Mouse (Mus musculus) liver, embryonic 11.5 days (tissue): ENCODE measurements around the gene Gm17416. TPM values are rescaled to one million over a fixed set of nuclear protein-coding genes. Genes with fewer than 3 reads are reported as not detected.

Experiments
- ATAC-seq: fragments of 200-750 bp; cut with Nextera tagmentation; replicated peaks from 2 replicates; pipeline ENCODE4 v1.8.0; 2017; ENCODE audit warnings: moderate number of reproducible peaks, mild to moderate bottlenecking, moderate TSS enrichment, moderate library complexity; ENCODE audit not compliant: low FRiP score
- DNase-seq: peaks from one replicate; pipeline ENCODE4 v3.0.0-alpha.2; 2017; ENCODE audit warnings: low spot score
- H3K27ac ChIP-seq: fragments of 300-500 bp; sonication (generic); 2 replicates; pipeline ENCODE4 v1.5.1; 2014; ENCODE audit warnings: mild to moderate bottlenecking, low read depth, low read length, control low read depth
- H3K27me3 ChIP-seq: fragments of 300-500 bp; sonication (generic); replicated peaks from 2 replicates; pipeline ENCODE4 v1.6.1; 2014; ENCODE audit warnings: low read length, mixed read lengths; ENCODE audit not compliant: control insufficient read depth, insufficient read depth
- H3K36me3 ChIP-seq: fragments of 300-500 bp; sonication (generic); 2 replicates; pipeline ENCODE4 v1.6.1; 2014; ENCODE audit warnings: mild to moderate bottlenecking, low read length, moderate library complexity, mixed read lengths; ENCODE audit not compliant: control insufficient read depth, insufficient read depth
- H3K4me1 ChIP-seq: fragments of 300-500 bp; sonication (generic); replicated peaks from 2 replicates; pipeline ENCODE4 v1.6.1; 2014; ENCODE audit warnings: low read length, mixed read lengths; ENCODE audit not compliant: control insufficient read depth, insufficient read depth
- H3K4me2 ChIP-seq: fragments of 300-500 bp; sonication (generic); 2 replicates; pipeline ENCODE4 v1.6.1; 2014; ENCODE audit warnings: mild to moderate bottlenecking, control low read depth, moderate library complexity
- H3K4me3 ChIP-seq: fragments of 300-500 bp; sonication (generic); 2 replicates; pipeline ENCODE4 v1.5.1; 2014; ENCODE audit warnings: low read depth, low read length, control low read depth
- H3K9ac ChIP-seq: fragments of 300-500 bp; sonication (generic); 2 replicates; pipeline ENCODE4 v1.6.1; 2014; ENCODE audit warnings: low read depth, low read length, control low read depth
- H3K9me3 ChIP-seq: fragments of 300-500 bp; sonication (generic); 2 replicates; pipeline ENCODE4 v1.6.1; 2016; ENCODE audit warnings: low read length, inconsistent platforms, mixed read lengths; ENCODE audit not compliant: control insufficient read depth
- WGBS: fragments of 180-500 bp; shearing (Covaris S2); extraction: QIAGEN DNeasy Blood & Tissue Kit; methylation state at CpG from one replicate; pipeline ENCODE4 v1.1.7; 2014; 5-methylcytosine and 5-hydroxymethylcytosine counted together
- polyA plus RNA-seq: library from polyadenylated mRNA; unstranded; fragments of >200 nt; fragmentation: Nextera tagmentation; extraction: Ambion mirVana; gene quantifications from 2 replicates; pipeline ENCODE4 v1.2.1, GENCODE M21; 2014

Gene Gm17416
- polyA plus RNA-seq, 1 experiment from 2014 or later, result not detected

DNA sequence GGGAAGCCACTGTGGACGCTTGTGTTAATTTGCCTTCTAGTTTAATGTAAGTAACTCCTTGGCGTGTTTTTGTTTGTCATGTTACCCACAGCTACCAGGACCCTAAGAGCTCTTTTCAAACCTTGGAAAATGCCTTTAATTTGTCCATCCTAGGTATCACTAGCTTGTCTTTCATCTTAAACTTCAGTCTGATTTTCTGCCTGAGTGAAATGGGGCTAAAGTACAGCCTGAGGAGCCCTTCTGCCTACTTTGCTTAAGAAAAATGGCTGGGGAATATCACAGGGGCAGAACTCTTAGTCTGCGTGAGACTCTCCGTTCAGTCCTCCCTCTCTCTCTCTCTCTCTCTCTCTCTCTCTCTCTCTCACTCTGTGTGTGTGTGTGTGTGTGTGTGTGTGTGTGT is 743 bp downstream of the Gm17416 start:
- ATAC-seq (no peak), DNase-seq (no peak)
- Histone ChIP-seq H3K4me1 (no peaks in the 10 kb centered on the region), H3K9me3 (no peaks in the 10 kb centered on the region), H3K4me2 (no peak overlapping the region), H3K4me3 (no peak overlapping the region), H3K9ac (no peak overlapping the region), H3K36me3 (no peaks in the 10 kb centered on the region), H3K27me3 (no peaks in the 10 kb centered on the region), H3K27ac (no peak overlapping the region)
- WGBS, result 77% methylated on average over 4 of the region's 4 CpGs

DNA sequence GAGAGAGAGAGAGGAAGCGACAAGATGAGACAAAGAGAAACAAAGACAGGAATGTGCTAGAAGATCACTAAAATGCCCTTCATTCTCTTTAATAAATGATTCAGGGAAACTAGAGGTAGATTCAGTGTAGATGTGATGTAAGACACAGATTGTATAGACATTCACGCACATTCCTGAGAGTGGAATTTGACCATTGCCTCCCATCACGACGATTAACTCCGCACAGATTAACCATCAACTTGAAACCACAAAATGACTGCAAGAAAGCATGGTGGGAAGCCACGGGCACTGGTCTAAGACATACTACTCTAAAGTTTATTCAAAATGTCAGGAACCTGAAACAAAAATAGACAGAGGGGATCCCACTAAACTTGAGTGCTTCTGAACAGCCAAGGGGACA is 1.2 kb downstream of the Gm17416 start:
- Histone ChIP-seq H3K4me2 (no peak overlapping the region), H3K27me3 (no peaks in the 10 kb centered on the region), H3K27ac (no peak overlapping the region), H3K4me1 (no peaks in the 10 kb centered on the region), H3K36me3 (no peaks in the 10 kb centered on the region), H3K4me3 (no peak overlapping the region), H3K9me3 (no peaks in the 10 kb centered on the region), H3K9ac (no peak overlapping the region)
- WGBS, result 68% methylated on average over 6 of the region's 6 CpGs
- no peak for DNase-seq
- ATAC-seq, result no peak

DNA sequence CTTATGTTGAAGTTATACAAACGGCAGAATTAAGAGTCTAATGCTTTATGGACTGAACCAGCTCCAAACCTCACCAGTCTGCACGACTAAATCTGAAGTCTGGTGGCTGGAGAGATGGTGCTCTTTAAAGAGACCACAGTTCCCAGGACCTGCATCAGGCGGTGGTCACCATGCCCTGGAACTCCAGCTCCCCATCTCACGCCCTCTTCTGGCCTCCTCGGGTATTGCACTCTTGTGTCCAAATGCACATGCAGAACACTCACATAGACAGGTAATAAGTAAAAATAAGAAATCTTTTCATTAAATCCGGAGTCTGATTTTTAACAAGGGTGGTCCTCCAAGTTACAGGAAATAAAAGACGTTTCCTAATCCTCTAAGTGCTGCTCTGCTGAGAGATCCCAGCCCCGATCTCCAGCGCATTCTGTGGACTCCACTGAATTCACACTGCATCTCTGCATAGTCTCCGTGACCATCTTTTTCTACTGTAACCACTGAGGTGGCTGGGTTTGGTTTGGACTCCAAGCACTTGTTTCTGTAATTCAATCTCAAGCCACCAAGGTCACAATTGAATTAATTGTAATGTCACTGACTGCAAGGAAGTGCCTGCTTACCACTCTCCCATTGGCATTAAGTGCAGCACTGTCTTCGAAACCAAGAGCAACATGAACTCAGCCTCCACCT is 3.1 kb downstream of the Gm17416 start, which contains the start of gene Defb21:
Defb21 (plus strand) TSS at position 631 of the 681 bp plus-strand sequence.
- Histone ChIP-seq H3K4me2 (no peak within 1 kb of the TSS), H3K36me3 (no peaks in the 10 kb centered on the region), H3K4me1 (no peaks in the 10 kb centered on the region), H3K27ac (no peak within 1 kb of the TSS), H3K4me3 (no peak within 1 kb of the TSS), H3K9ac (no peak within 1 kb of the TSS), H3K9me3 (no peaks in the 10 kb centered on the region), H3K27me3 (no peaks in the 10 kb centered on the region)
- DNase-seq (no peak), ATAC-seq (no peak)
- 57% methylated on average over 11 of the region's 11 CpGs for WGBS

DNA sequence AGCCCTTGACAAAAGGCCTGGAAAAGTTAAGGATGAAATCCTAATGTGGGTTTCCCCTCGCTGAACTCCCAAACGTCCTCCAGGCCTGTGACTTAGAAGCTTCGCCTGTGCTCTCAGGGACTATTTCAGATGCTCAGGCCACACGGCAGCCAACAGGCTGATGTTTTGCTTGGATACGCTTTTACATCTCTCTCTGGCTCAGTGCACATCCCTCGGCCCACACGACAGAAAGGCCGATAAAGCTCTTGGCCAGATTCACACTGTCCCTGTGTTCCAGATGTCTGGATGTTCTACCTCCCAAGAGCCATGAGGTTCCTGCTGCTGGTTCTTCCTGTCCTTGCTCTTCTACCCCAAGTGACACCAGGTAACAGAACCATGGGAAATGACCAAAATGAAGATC is 4.3 kb downstream of the Gm17416 start:
- ATAC-seq (no peak), DNase-seq (no peak)
- no peak overlapping the region for H3K27ac ChIP-seq
- H3K4me3 ChIP-seq, result no peak overlapping the region
- H3K27me3 ChIP-seq, result no peaks in the 10 kb centered on the region
- 84% methylated on average over 8 of the region's 8 CpGs for WGBS
- H3K9ac ChIP-seq, result no peak overlapping the region
- H3K36me3 ChIP-seq, result no peaks in the 10 kb centered on the region
- no peaks in the 10 kb centered on the region for H3K9me3 ChIP-seq
- H3K4me1 ChIP-seq, result no peaks in the 10 kb centered on the region
- no peak overlapping the region for H3K4me2 ChIP-seq

GRCm38 (mm10) chr2:152580107-152580506 is 11.0 kb downstream of the Gm17416 start, which contains the start of gene Defb19:
Gene Defb19 (minus strand): TSS chr2:152580312.
- no peak within 1 kb of the TSS for H3K4me2 ChIP-seq
- H3K4me1 ChIP-seq, result no peaks in the 10 kb centered on the region
- H3K27ac ChIP-seq, result no peak within 1 kb of the TSS
- 60% methylated on average over 7 of the region's 7 CpGs for WGBS
- H3K4me3 ChIP-seq, result no peak within 1 kb of the TSS
- no peak for DNase-seq
- H3K27me3 ChIP-seq, result no peaks in the 10 kb centered on the region
- no peaks in the 10 kb centered on the region for H3K36me3 ChIP-seq
- ATAC-seq, result no peak
- H3K9me3 ChIP-seq, result no peaks in the 10 kb centered on the region
- no peak within 1 kb of the TSS for H3K9ac ChIP-seq

GRCm38 (mm10) chr2:152580612-152581011 is 11.5 kb downstream of the Gm17416 start:
- Histone ChIP-seq H3K4me1 (no peaks in the 10 kb centered on the region), H3K4me2 (no peak overlapping the region), H3K36me3 (no peaks in the 10 kb centered on the region), H3K4me3 (no peak overlapping the region), H3K27me3 (no peaks in the 10 kb centered on the region), H3K9ac (no peak overlapping the region), H3K9me3 (no peaks in the 10 kb centered on the region), H3K27ac (no peak overlapping the region)
- DNase-seq, result no peak
- 73% methylated on average over 11 of the region's 11 CpGs for WGBS
- ATAC-seq, result no peak

- Histone ChIP-seq H3K27me3 (no peaks in the 10 kb centered on the region), H3K9ac (no peak overlapping the region), H3K9me3 (no peaks in the 10 kb centered on the region), H3K4me2 (no peak overlapping the region), H3K4me1 (0 out of 2 replicates have a peak, but pooled peaks cover 2% of the 10 kb centered on the region), H3K4me3 (no peak overlapping the region), H3K36me3 (no peaks in the 10 kb centered on the region), H3K27ac (no peak overlapping the region)
- no peak for ATAC-seq
- WGBS, result 78% methylated on average over 4 of the region's 4 CpGs
- no peak for DNase-seq
Observed at GRCm38 (mm10) chr2:152586926-152587560, 17.9 kb downstream of the Gm17416 start.

- 0 out of 2 replicates have a peak, but pooled peaks cover 2% of the 10 kb centered on the region for H3K4me1 ChIP-seq
- H3K4me2 ChIP-seq, result no peak overlapping the region
- WGBS, result 35% methylated on average over 2 of the region's 2 CpGs
- ATAC-seq (no peak), DNase-seq (no peak)
- H3K27me3 ChIP-seq, result no peaks in the 10 kb centered on the region
- no peak overlapping the region for H3K4me3 ChIP-seq
- H3K27ac ChIP-seq, result no peak overlapping the region
- H3K36me3 ChIP-seq, result no peaks in the 10 kb centered on the region
- no peaks in the 10 kb centered on the region for H3K9me3 ChIP-seq
- H3K9ac ChIP-seq, result no peak overlapping the region
Observed at GRCm38 (mm10) chr2:152588450-152588849, 19.3 kb downstream of the Gm17416 start.

DNA sequence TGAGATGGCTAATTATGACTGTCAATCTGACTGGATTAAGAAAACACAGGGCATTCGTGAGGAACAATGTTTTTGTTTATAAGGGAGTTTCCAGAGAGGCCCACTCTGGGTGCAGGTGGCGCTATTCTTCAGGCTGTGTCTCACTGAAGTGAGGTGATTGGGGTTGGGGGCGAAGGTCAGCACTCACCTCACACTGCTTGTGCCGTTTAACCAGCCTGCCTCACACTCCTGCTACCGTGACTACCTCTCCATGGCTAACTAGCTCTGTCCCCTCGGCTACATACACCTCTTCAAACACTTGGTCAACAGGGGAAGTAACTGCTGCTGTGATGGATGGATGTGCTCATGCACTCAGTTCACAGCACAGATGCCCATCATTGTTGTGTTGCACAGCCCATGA is 19.9 kb downstream of the Gm17416 start:
- no peak overlapping the region for H3K27ac ChIP-seq
- no peaks in the 10 kb centered on the region for H3K36me3 ChIP-seq
- no peaks in the 10 kb centered on the region for H3K9me3 ChIP-seq
- 0 out of 2 replicates have a peak, but pooled peaks cover 2% of the 10 kb centered on the region for H3K4me1 ChIP-seq
- H3K27me3 ChIP-seq, result no peaks in the 10 kb centered on the region
- DNase-seq (no peak), ATAC-seq (no peak)
- no peak overlapping the region for H3K4me2 ChIP-seq
- H3K9ac ChIP-seq, result no peak overlapping the region
- H3K4me3 ChIP-seq, result no peak overlapping the region
- 47% methylated on average over 6 of the region's 6 CpGs for WGBS
